Mouse (Mus musculus) ovary, postnatal 14 days (tissue): ENCODE data around the gene Gnat2.

ENCODE experiments used
- DNase-seq: peaks from one replicate; pipeline ENCODE4 v3.0.0; 2022; ENCODE audit warnings: low spot score

Gene Gnat2

GRCm38 (mm10) chr3:108117465-108117864 is 24.9 kb downstream of the Gnat2 start:
- no peak for DNase-seq

GRCm38 (mm10) chr3:108121101-108121500 is 28.5 kb downstream of the Gnat2 start:
- DNase-seq, result no peak

- no peak for DNase-seq
Measured at GRCm38 (mm10) chr3:108123242-108123641, 30.7 kb downstream of the Gnat2 start.

- DNase-seq, result no peak
Measured at GRCm38 (mm10) chr3:108124131-108124530, 31.5 kb downstream of the Gnat2 start.

- no peak for DNase-seq
Measured at GRCm38 (mm10) chr3:108126327-108126726, 33.7 kb downstream of the Gnat2 start.

- no peak for DNase-seq
Measured at GRCm38 (mm10) chr3:108128520-108128919, 35.9 kb downstream of the Gnat2 start.

- DNase-seq, result no peak
Measured at GRCm38 (mm10) chr3:108129367-108129766, 36.8 kb downstream of the Gnat2 start.

- DNase-seq, result no peak
Measured at GRCm38 (mm10) chr3:108129804-108130203, 37.2 kb downstream of the Gnat2 start.

- DNase-seq, result no peak
Measured at GRCm38 (mm10) chr3:108131216-108131615, 38.6 kb downstream of the Gnat2 start.

- DNase-seq, result no peak
Measured at GRCm38 (mm10) chr3:108131821-108132220, 39.2 kb downstream of the Gnat2 start.

- DNase-seq, result no peak
Measured at GRCm38 (mm10) chr3:108132484-108132883, 39.9 kb downstream of the Gnat2 start.

GRCm38 (mm10) chr3:108134701-108135100 is 42.1 kb downstream of the Gnat2 start:
- DNase-seq, result no peak

GRCm38 (mm10) chr3:108139113-108139512 is 46.5 kb downstream of the Gnat2 start:
- DNase-seq, result no peak

- no peak for DNase-seq
Measured at GRCm38 (mm10) chr3:108140786-108141185, 48.2 kb downstream of the Gnat2 start.

- DNase-seq, result peak; percentile 83
Measured at GRCm38 (mm10) chr3:108145534-108146445, 53.2 kb downstream of the Gnat2 start, which contains the start of gene Gnai3. TSS of gene Gnai3 (minus strand) at chr3:108146146.

- DNase-seq, result no peak
Measured at GRCm38 (mm10) chr3:108146671-108147070, 54.1 kb downstream of the Gnat2 start.

- peak; percentile 86 for DNase-seq
Measured at GRCm38 (mm10) chr3:108147386-108148235, 55.0 kb downstream of the Gnat2 start.
